Mouse (Mus musculus) ovary, adult 10 weeks (tissue): ENCODE data around the gene 4933421I07Rik. TPM values are rescaled to one million over a fixed set of nuclear protein-coding genes. Genes with fewer than 3 reads are reported as not detected.

Experiments
- polyA plus RNA-seq: library from polyadenylated mRNA; stranded (reverse); fragments of 350-450 nt; fragmentation: Illumina TruSeq; extraction: RNeasy Lipid Tissue Mini Kit (QIAGEN cat#74804); gene quantifications from one replicate; pipeline ENCODE4 v1.2.3, GENCODE M21; 2014

Gene 4933421I07Rik
- polyA plus RNA-seq = not detected

DNA sequence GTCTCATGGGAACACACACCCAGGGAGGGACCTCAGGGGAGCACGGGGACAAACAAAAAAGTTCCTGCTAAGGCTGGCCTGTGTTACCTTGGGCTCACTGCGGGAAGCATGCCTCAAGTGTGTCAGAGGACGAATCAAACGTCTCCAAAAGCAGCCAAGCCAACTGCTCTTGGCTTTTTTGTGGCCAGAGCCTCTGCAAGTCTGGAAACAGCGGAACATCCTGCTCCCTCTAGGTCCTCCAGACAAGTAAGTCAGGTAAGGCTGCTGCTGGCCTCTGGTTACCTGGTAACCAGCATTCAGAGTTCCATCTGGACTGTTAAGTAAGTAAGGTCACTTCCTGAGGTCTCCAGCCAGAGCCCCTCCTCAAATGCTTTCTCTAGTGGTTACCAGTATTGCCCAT, at the start of gene 4933421I07Rik:
TSS of gene 4933421I07Rik (minus strand) at position 271 of the 400 bp plus-strand sequence.

Other genes with a start within 250 kb of the 4933421I07Rik start
- not detected for gene Vmn2r61, start 188.1 kb downstream of the 4933421I07Rik start, polyA plus RNA-seq
- 47.0 TPM for gene Zfp141, start 57.6 kb upstream of the 4933421I07Rik start, polyA plus RNA-seq
- not detected for gene Gm21028, start 130.5 kb upstream of the 4933421I07Rik start, polyA plus RNA-seq
- 11.1 TPM for gene Zfp977, start 144.4 kb upstream of the 4933421I07Rik start, polyA plus RNA-seq
- gene Zfp976, start 194.5 kb upstream of the 4933421I07Rik start, polyA plus RNA-seq = 28.8 TPM
- 56.1 TPM for gene Zfp975, start 244.6 kb upstream of the 4933421I07Rik start, polyA plus RNA-seq